Mouse (Mus musculus): ENCODE results near the gene Atp5g1.

GRCm38 (mm10) chr11:96111751-96112150 lies 36.3 kb upstream of the Atp5g1 start, which contains the start of gene Calcoco2:
- TF ChIP-seq POLR2A (IDR thresholded peaks at IDR 0.05; ENCODE audit: low read depth, low read length) (no peak), CTCF (conservative IDR thresholded peaks at IDR 0.05; ENCODE audit: insufficient read depth, insufficient read length, low read depth, low read length) (no peak)

Measured in kidney, adult 2 months (tissue).